Mouse (Mus musculus) liver, embryonic 14.5 days (tissue): ENCODE data around the gene Il18bp.

ENCODE experiments used
- CTCF ChIP-seq: IDR thresholded peaks from 2 replicates; pipeline ENCODE4 v1.5.1; 2016; ENCODE audit warnings: antibody characterized with exemption, low read depth, control low read depth
- EP300 ChIP-seq: IDR thresholded peaks from 2 replicates; pipeline ENCODE4 v1.6.1; 2016; ENCODE audit warnings: antibody characterized with exemption, low read depth

- no peak for TF ChIP-seq EP300
- no peak for TF ChIP-seq CTCF
Measured at GRCm38 (mm10) chr7:102061353-102061752, 42.9 kb upstream of the Il18bp start.
